Mouse (Mus musculus) testis, adult 2 months (tissue): ENCODE data around the gene Gab1. TPM values are rescaled to one million over a fixed set of nuclear protein-coding genes. Genes with fewer than 3 reads are reported as not detected.

ENCODE experiments used
- H3K27ac ChIP-seq: fragments of 200-500 bp; 2 replicates; pipeline ENCODE4 v1.5.1; 2012; ENCODE audit warnings: low read depth, low read length; ENCODE audit not compliant: control insufficient read depth, insufficient read depth
- H3K27me3 ChIP-seq: fragments of 200-500 bp; 2 replicates; pipeline ENCODE4 v1.6.1; 2012; ENCODE audit warnings: mild to moderate bottlenecking, low read length, moderate library complexity; ENCODE audit not compliant: control insufficient read depth, insufficient read depth
- H3K36me3 ChIP-seq: fragments of 200-500 bp; 2 replicates; pipeline ENCODE4 v1.6.1; 2012; ENCODE audit warnings: mild to moderate bottlenecking, low read length; ENCODE audit not compliant: control insufficient read depth, insufficient read depth
- H3K4me1 ChIP-seq: fragments of 200-500 bp; 2 replicates; pipeline ENCODE4 v1.6.1; 2012; ENCODE audit warnings: low read length; ENCODE audit not compliant: control insufficient read depth, insufficient read depth
- H3K4me3 ChIP-seq: fragments of 200-500 bp; 2 replicates; pipeline ENCODE4 v1.5.1; 2012; ENCODE audit warnings: low read depth, mild to moderate bottlenecking, low read length, moderate library complexity, mixed read lengths; ENCODE audit not compliant: control insufficient read depth
- CTCF ChIP-seq: fragments of 200-500 bp; IDR thresholded peaks from 2 replicates; pipeline ENCODE4 v1.5.1; 2012; ENCODE audit warnings: low read depth, mild to moderate bottlenecking, inconsistent platforms, low read length, moderate library complexity; ENCODE audit not compliant: control insufficient read depth, insufficient read depth, insufficient replicate concordance
- POLR2A ChIP-seq: fragments of 200-500 bp; IDR thresholded peaks from 2 replicates; pipeline ENCODE4 v1.6.1; 2012; ENCODE audit warnings: low read depth, mild to moderate bottlenecking, inconsistent platforms, low read length, moderate library complexity; ENCODE audit not compliant: control insufficient read depth
- polyA plus RNA-seq: library from polyadenylated mRNA; depleted of rRNA; stranded (reverse); fragments of >200 nt; gene quantifications from 2 replicates; pipeline ENCODE4 v1.2.3, GENCODE M21; 2012

Gene Gab1
- polyA plus RNA-seq, 1 experiment: 11.3 TPM

- no peak overlapping the region for H3K27ac ChIP-seq
- H3K27me3 ChIP-seq: no peaks in the 10 kb centered on the region
- H3K4me3 ChIP-seq: no peak overlapping the region
Measured at GRCm38 (mm10) chr8:80913016-80913748, 32.9 kb upstream of the Gab1 start.

DNA sequence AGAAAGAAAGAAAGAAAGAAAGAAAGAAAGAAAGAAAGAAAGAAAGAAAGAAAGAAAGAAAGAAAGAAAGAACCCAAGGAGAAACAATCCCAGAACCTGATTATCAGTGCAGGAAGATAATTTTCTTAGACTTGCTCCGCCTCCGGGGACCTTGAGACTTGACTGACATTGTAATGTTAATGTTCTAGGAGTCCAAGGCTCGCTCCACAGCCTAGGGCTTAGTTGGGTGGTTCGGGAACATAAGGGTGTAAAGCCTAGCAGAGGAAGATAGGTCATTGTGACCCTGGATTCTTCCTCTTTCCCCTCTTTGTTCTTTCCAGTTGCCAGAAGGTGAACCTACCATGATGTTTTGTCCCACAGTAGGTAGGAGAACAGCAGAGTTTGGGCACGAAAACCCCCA is 31.1 kb upstream of the Gab1 start:
- Histone ChIP-seq H3K4me3 (no peak overlapping the region), H3K27ac (no peak overlapping the region), H3K27me3 (no peaks in the 10 kb centered on the region), H3K4me1 (peaks cover 5% of the 10 kb centered on the region), H3K36me3 (no peaks in the 10 kb centered on the region)
- no peak for TF ChIP-seq POLR2A
- TF ChIP-seq CTCF: no peak

More at GRCm38 (mm10) chr8:80913016-80913748, 32.9 kb upstream of the Gab1 start:
- Histone ChIP-seq H3K36me3 (no peaks in the 10 kb centered on the region), H3K4me1 (peaks cover 5% of the 10 kb centered on the region)
- TF ChIP-seq POLR2A (no peak), CTCF (no peak)

DNA sequence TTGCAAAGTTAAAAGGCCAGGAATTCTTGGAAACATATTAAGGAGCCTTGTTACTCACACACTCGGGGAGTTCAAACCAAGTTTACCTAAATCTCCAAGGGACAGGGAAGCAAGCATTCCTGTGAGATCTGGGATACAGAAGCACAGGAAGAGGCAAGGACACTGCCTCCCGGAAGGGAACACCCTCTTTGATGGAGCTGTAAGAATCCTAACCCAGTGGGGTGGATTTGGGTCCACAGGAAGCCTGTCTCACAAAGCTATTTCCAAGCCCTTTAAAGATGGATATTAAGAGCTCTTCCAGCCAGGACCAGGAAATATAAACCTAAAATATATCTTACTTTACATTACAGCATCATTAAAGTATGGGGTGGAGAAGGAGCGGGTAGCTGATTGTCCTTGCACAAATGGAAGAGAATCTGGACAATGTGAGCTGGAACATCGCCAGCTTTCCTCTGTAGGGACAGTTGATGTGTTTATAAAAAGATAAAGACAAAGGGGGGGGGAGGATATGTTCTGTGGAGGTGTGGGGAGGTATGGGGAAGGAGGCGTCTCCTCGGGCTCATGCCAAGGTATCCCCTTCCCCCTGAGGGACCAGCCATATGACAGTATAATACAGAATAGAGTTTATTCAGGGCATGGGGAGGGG is 28.1 kb upstream of the Gab1 start:
- Histone ChIP-seq H3K4me3 (no peak overlapping the region), H3K36me3 (no peaks in the 10 kb centered on the region), H3K27me3 (no peaks in the 10 kb centered on the region), H3K4me1 (no peaks in the 10 kb centered on the region), H3K27ac (no peak overlapping the region)
- TF ChIP-seq CTCF (no peak), POLR2A (no peak)

DNA sequence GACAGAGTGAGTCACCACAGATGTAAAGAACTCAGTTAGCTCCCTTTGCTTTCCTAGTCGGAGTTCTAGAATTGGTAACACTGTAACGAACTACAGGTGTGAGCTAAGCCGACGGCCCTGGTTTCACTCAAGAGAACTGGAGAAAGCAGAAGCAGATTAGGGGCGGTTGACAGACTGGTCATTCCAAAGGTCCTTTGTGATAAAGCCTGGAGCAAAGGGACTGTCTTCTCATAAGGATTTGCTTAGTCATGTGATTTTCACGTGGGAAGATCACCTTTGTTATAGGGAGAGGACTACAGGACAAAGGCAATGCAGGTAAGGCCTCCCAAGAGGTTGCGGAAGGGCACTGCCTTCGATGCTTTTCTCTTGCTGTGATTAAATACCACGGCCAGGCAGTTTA is 22.0 kb upstream of the Gab1 start:
- no peak for TF ChIP-seq POLR2A
- no peak for TF ChIP-seq CTCF
- Histone ChIP-seq H3K4me1 (peaks cover 8% of the 10 kb centered on the region), H3K4me3 (no peak overlapping the region), H3K27me3 (no peaks in the 10 kb centered on the region), H3K36me3 (no peaks in the 10 kb centered on the region), H3K27ac (no peak overlapping the region)

DNA sequence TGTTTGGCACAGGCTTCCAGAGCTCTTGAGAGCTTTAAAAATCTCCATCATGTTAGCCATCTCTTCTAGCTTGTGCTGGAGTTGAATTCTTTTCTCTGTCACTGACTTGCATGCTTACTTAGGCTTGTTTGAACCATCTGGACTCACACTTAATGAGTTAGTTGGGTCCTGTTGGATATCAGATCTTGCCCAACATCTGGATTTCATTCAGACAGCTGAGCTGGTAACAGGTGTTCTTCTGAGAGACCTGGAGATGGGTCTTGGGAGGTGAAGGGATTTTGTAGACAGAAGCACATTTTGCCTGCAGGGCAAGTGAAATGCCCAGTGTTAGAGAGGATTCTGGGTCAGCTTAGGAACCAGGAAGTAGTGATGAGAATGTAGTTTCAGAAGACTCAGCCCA is 19.0 kb upstream of the Gab1 start:
- TF ChIP-seq POLR2A (no peak), CTCF (no peak)
- H3K36me3 ChIP-seq: no peaks in the 10 kb centered on the region
- H3K27me3 ChIP-seq: no peaks in the 10 kb centered on the region
- H3K4me3 ChIP-seq: no peak overlapping the region
- H3K4me1 ChIP-seq: peaks cover 11% of the 10 kb centered on the region
- H3K27ac ChIP-seq: no peak overlapping the region

- Histone ChIP-seq H3K36me3 (no peaks in the 10 kb centered on the region), H3K4me1 (peaks cover 3% of the 10 kb centered on the region), H3K4me3 (no peak overlapping the region), H3K27me3 (no peaks in the 10 kb centered on the region), H3K27ac (no peak overlapping the region)
- no peak for TF ChIP-seq POLR2A
- TF ChIP-seq CTCF: no peak
Measured at GRCm38 (mm10) chr8:80896026-80896425, 15.7 kb upstream of the Gab1 start.

GRCm38 (mm10) chr8:80895397-80895796 is 15.1 kb upstream of the Gab1 start:
- H3K36me3 ChIP-seq: no peaks in the 10 kb centered on the region
- no peak for TF ChIP-seq POLR2A
- no peak for TF ChIP-seq CTCF
- no peak overlapping the region for H3K4me3 ChIP-seq
- H3K27me3 ChIP-seq: no peaks in the 10 kb centered on the region
- no peak overlapping the region for H3K27ac ChIP-seq
- peaks cover 3% of the 10 kb centered on the region for H3K4me1 ChIP-seq

DNA sequence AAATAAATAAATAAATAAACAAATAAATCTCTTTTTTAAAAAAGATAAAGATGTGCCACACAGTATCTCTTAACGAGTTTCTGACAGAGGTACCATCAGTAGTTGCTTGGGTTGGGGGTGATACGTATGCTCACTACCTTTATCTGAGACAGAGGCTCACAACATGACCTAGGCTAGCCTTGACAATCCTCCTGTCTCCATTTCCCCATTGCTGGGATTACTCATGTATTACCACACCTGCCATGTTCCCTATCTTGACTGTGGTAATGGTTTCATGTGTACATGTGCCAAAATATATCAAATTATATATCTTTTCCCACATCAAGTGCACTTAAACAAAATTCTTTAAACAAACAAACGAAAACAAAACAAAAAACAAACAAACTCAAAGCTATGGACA is 14.2 kb upstream of the Gab1 start:
- TF ChIP-seq CTCF (no peak), POLR2A (no peak)
- H3K27ac ChIP-seq: no peak overlapping the region

More for the DNA sequence above, 14.2 kb upstream of the Gab1 start:
- H3K36me3 ChIP-seq: no peaks in the 10 kb centered on the region
- H3K27me3 ChIP-seq: no peaks in the 10 kb centered on the region
- peaks cover 3% of the 10 kb centered on the region for H3K4me1 ChIP-seq
- no peak overlapping the region for H3K4me3 ChIP-seq
